Mouse (Mus musculus) stomach, postnatal 0 days (tissue): Measurements from ENCODE around the gene Pdia2.

Source experiments
- CTCF ChIP-seq: IDR thresholded peaks from 2 replicates; pipeline ENCODE4 v1.5.1; 2016; ENCODE audit warnings: antibody characterized with exemption, low read depth, mild to moderate bottlenecking, moderate library complexity
- EP300 ChIP-seq: optimal IDR thresholded peaks from 2 replicates; pipeline ENCODE3; 2016; ENCODE audit warnings: antibody characterized with exemption

GRCm38 (mm10) chr17:26239551-26239950 lies 40.7 kb upstream of the Pdia2 start:
- TF ChIP-seq CTCF, result no peak
- TF ChIP-seq EP300, result no peak
